Mouse (Mus musculus) C2C12 (cell line): ENCODE data around the gene Mgmt. TPM values are rescaled to one million over a fixed set of nuclear protein-coding genes. Genes with fewer than 3 reads are reported as not detected.

Experiments used
- H3K27me3 ChIP-seq: one replicate; pipeline ENCODE4 v1.6.1; 2011; ENCODE audit not compliant: control insufficient read depth, insufficient read depth, insufficient read length
- H3K36me3 ChIP-seq: one replicate; pipeline ENCODE4 v1.6.1; 2011; ENCODE audit not compliant: control insufficient read depth, insufficient read depth
- H3K4me3 ChIP-seq: one replicate; pipeline ENCODE4 v1.5.1; 2011; ENCODE audit warnings: mild to moderate bottlenecking, control low read depth; ENCODE audit not compliant: poor library complexity, insufficient read depth, severe bottlenecking
- H3K79me2 ChIP-seq: one replicate; pipeline ENCODE4 v1.6.1; 2011; ENCODE audit not compliant: control insufficient read depth, insufficient read depth
- H3K79me3 ChIP-seq: one replicate; pipeline ENCODE4 v1.6.1; 2011; ENCODE audit warnings: low read depth, control low read depth
- H3ac ChIP-seq: one replicate; pipeline ENCODE3; 2011; ENCODE audit warnings: low read depth; ENCODE audit not compliant: control insufficient read depth, insufficient read length
- CEBPB ChIP-seq: IDR thresholded peaks from one replicate; pipeline ENCODE4 v1.6.1; 2011; ENCODE audit warnings: low read depth, mild to moderate bottlenecking, control low read depth, moderate library complexity
- CTCF ChIP-seq: IDR thresholded peaks from one replicate; pipeline ENCODE4 v1.5.1; 2011; ENCODE audit not compliant: control insufficient read depth, insufficient read depth, insufficient read length
- FOSL1 ChIP-seq: IDR thresholded peaks from one replicate; pipeline ENCODE4 v1.8.0; 2011; ENCODE audit warnings: mild to moderate bottlenecking, low read length; ENCODE audit not compliant: poor library complexity, insufficient read depth, severe bottlenecking
- MAX ChIP-seq: IDR thresholded peaks from one replicate; pipeline ENCODE4 v1.6.1; 2011; ENCODE audit warnings: mild to moderate bottlenecking, control low read depth
- MYOD1 ChIP-seq: IDR thresholded peaks from one replicate; pipeline ENCODE4 v1.6.1; 2011; ENCODE audit warnings: low read depth; ENCODE audit not compliant: control insufficient read depth, insufficient read length
- MYOG ChIP-seq: IDR thresholded peaks from one replicate; pipeline ENCODE4 v1.6.1; 2011; ENCODE audit not compliant: control insufficient read depth, insufficient read length; ENCODE audit errors: extremely low read depth
- USF1 ChIP-seq: IDR thresholded peaks from one replicate; pipeline ENCODE4 v1.6.1; 2011; ENCODE audit warnings: low read depth, mild to moderate bottlenecking, control low read depth, moderate library complexity
- polyA plus RNA-seq: library from polyadenylated mRNA; unstranded; fragments of >200 nt; fragmentation: generic; extraction: Trizol; gene quantifications from one replicate; pipeline ENCODE4 v1.2.1, GENCODE M21; 2012; ENCODE audit warnings: missing spikeins

The Mgmt gene
- polyA plus RNA-seq, 1 experiment = 1.9 TPM

- TF ChIP-seq MYOD1 = no peak
- TF ChIP-seq FOSL1 = no peak
- TF ChIP-seq CTCF = no peak
- TF ChIP-seq MAX = no peak
- no peak for TF ChIP-seq CEBPB
- TF ChIP-seq USF1 = no peak
- TF ChIP-seq MYOG = no peak
- Histone ChIP-seq H3K4me3 (no peak overlapping the region), H3K79me2 (no peaks in the 10 kb centered on the region), H3K79me3 (no peaks in the 10 kb centered on the region), H3K36me3 (no peaks in the 10 kb centered on the region), H3K27me3 (no peaks in the 10 kb centered on the region), H3ac (no peak overlapping the region)
Observed at GRCm38 (mm10) chr7:137008321-137008720, 113.9 kb downstream of the Mgmt start.

GRCm38 (mm10) chr7:137009732-137010275, 115.4 kb downstream of the Mgmt start:
- no peaks in the 10 kb centered on the region for H3K27me3 ChIP-seq
- TF ChIP-seq CTCF (no peak), FOSL1 (no peak), MAX (no peak), MYOD1 (no peak), USF1 (no peak), CEBPB (no peak), MYOG (no peak)

GRCm38 (mm10) chr7:137010451-137010850, 116.0 kb downstream of the Mgmt start:
- Histone ChIP-seq H3K4me3 (no peak overlapping the region), H3ac (no peak overlapping the region), H3K36me3 (no peaks in the 10 kb centered on the region), H3K27me3 (no peaks in the 10 kb centered on the region), H3K79me3 (no peaks in the 10 kb centered on the region), H3K79me2 (no peaks in the 10 kb centered on the region)
- no peak for TF ChIP-seq CTCF
- TF ChIP-seq FOSL1 = no peak
- TF ChIP-seq MAX = no peak
- no peak for TF ChIP-seq MYOG
- TF ChIP-seq MYOD1 = no peak
- TF ChIP-seq CEBPB = no peak
- TF ChIP-seq USF1 = no peak

More at GRCm38 (mm10) chr7:137009732-137010275, 115.4 kb downstream of the Mgmt start:
- Histone ChIP-seq H3K4me3 (no peak overlapping the region), H3K36me3 (no peaks in the 10 kb centered on the region), H3K79me3 (no peaks in the 10 kb centered on the region), H3K79me2 (no peaks in the 10 kb centered on the region), H3ac (no peak overlapping the region)

- TF ChIP-seq FOSL1 (no peak), MYOG (no peak), MAX (no peak), USF1 (no peak), CTCF (no peak), CEBPB (no peak), MYOD1 (no peak)
- Histone ChIP-seq H3K4me3 (no peak overlapping the region), H3K27me3 (no peaks in the 10 kb centered on the region), H3K36me3 (no peaks in the 10 kb centered on the region), H3K79me3 (no peaks in the 10 kb centered on the region), H3K79me2 (no peaks in the 10 kb centered on the region), H3ac (no peak overlapping the region)
Observed at GRCm38 (mm10) chr7:137012687-137013086, 118.3 kb downstream of the Mgmt start.

GRCm38 (mm10) chr7:137013433-137013832, 119.0 kb downstream of the Mgmt start:
- no peak for TF ChIP-seq MAX

GRCm38 (mm10) chr7:137018614-137019013, 124.2 kb downstream of the Mgmt start:
- H3K4me3 ChIP-seq = no peak overlapping the region
- no peaks in the 10 kb centered on the region for H3K36me3 ChIP-seq
- no peak for TF ChIP-seq USF1
- no peak for TF ChIP-seq FOSL1
- no peak for TF ChIP-seq CEBPB
- TF ChIP-seq MYOD1 = no peak
- no peak for TF ChIP-seq MAX
- TF ChIP-seq MYOG = no peak
- no peak for TF ChIP-seq CTCF
- no peaks in the 10 kb centered on the region for H3K79me3 ChIP-seq
- no peaks in the 10 kb centered on the region for H3K79me2 ChIP-seq
- H3K27me3 ChIP-seq = no peaks in the 10 kb centered on the region
- no peak overlapping the region for H3ac ChIP-seq

More at GRCm38 (mm10) chr7:137013433-137013832, 119.0 kb downstream of the Mgmt start:
- H3K36me3 ChIP-seq = no peaks in the 10 kb centered on the region
- H3K27me3 ChIP-seq = no peaks in the 10 kb centered on the region
- no peak overlapping the region for H3K4me3 ChIP-seq
- H3ac ChIP-seq = no peak overlapping the region
- no peaks in the 10 kb centered on the region for H3K79me3 ChIP-seq
- H3K79me2 ChIP-seq = no peaks in the 10 kb centered on the region
